Comparison of ENCODE assay signal across 13 mouse cellular contexts in genomic region chr8:45614610-45615009, GRCm38 (mm10).
A peak's percentile ranks its signal among the peaks of the same experiment; 100 is the strongest.
DNase-seq lines count a peak whose midpoint lies in the region; ATAC-seq and TF ChIP-seq lines count a peak whose summit lies in the region.
"Had no signal": no experiment of that assay in that cellular context is flagged by ENCODE, and none has a peak within 500 bp of the region (broad histone marks: within the 10 kb centered on the region; RNA-seq: fewer than 3 reads in every experiment).

No protein-coding gene starts in this region.

- H3K36me3 ChIP-seq in heart, postnatal 0 days (replicated peaks; ENCODE audit: control insufficient read depth, insufficient read depth, low read length), result no peaks in the 10 kb centered on the region
- no peaks in the 10 kb centered on the region for H3K36me3 ChIP-seq in intestine, embryonic 16.5 days (ENCODE audit: control insufficient read depth, insufficient read depth, low read length)
- no peaks in the 10 kb centered on the region for H3K36me3 ChIP-seq in kidney, embryonic 14.5 days (ENCODE audit: control insufficient read depth, insufficient read depth, low read length)
- H3K36me3 ChIP-seq: embryonic facial prominence, embryonic 15.5 days; hindbrain, embryonic 15.5 days; liver, embryonic 13.5 days had no signal

- peaks cover 31% of the 10 kb centered on the region for H3K4me1 ChIP-seq in heart, postnatal 0 days (ENCODE audit: control insufficient read depth, insufficient read depth)
- peaks cover 7% of the 10 kb centered on the region; the same call in 1 of the 2 replicates for H3K4me1 ChIP-seq in intestine, embryonic 16.5 days (ENCODE audit: control insufficient read depth, insufficient read depth, low read length)
- H3K4me1 ChIP-seq in kidney, embryonic 14.5 days (ENCODE audit: control insufficient read depth, insufficient read depth, low read length), result peaks cover 13% of the 10 kb centered on the region
- H3K4me1 ChIP-seq: embryonic facial prominence, embryonic 15.5 days; liver, embryonic 13.5 days had no signal

- TF ChIP-seq EP300 in heart, postnatal 0 days (IDR thresholded peaks at IDR 0.05; ENCODE audit: low read depth), result no peak

- H3K9ac ChIP-seq in heart, postnatal 0 days (replicated peaks; ENCODE audit: low read depth, low read length), result no peak overlapping the region
- no peak overlapping the region for H3K9ac ChIP-seq in intestine, embryonic 16.5 days (ENCODE audit: low read depth, low read length)
- no peak overlapping the region for H3K9ac ChIP-seq in kidney, embryonic 14.5 days (ENCODE audit: low read depth, low read length)
- H3K9ac ChIP-seq: embryonic facial prominence, embryonic 15.5 days; hindbrain, embryonic 15.5 days; liver, embryonic 13.5 days had no signal

- WGBS in heart, postnatal 0 days, result 58% methylated on average over 5 of the region's 5 CpGs
- WGBS in intestine, embryonic 16.5 days, result 34% methylated on average over 5 of the region's 5 CpGs
- 46% methylated on average over 5 of the region's 5 CpGs for WGBS in kidney, embryonic 14.5 days

- no peak for ATAC-seq in heart, postnatal 0 days (ENCODE audit: insufficient read depth, low read depth)
- peak; percentile 71 for ATAC-seq in intestine, embryonic 16.5 days
- ATAC-seq in kidney, embryonic 14.5 days (ENCODE audit: low FRiP score, low TSS enrichment), result 0 out of 2 replicates have a peak, but pooled peaks have one; percentile 56
- no peak for ATAC-seq in megakaryocyte, adult 5-6 weeks (ENCODE audit: poor library complexity, severe bottlenecking)

- no peak overlapping the region for H3K4me2 ChIP-seq in heart, postnatal 0 days (ENCODE audit: low read depth, low read length)
- peak overlapping the region; percentile 17; the same call in 1 of the 2 replicates for H3K4me2 ChIP-seq in intestine, embryonic 16.5 days (ENCODE audit: low read depth, low read length)
- H3K4me2 ChIP-seq in kidney, embryonic 14.5 days (replicated peaks; ENCODE audit: low read depth, low read length), result peak overlapping the region; percentile 24; the same call in 1 of the 2 replicates
- H3K4me2 ChIP-seq: embryonic facial prominence, embryonic 15.5 days; hindbrain, embryonic 15.5 days; liver, embryonic 13.5 days had no signal

- TF ChIP-seq CTCF in heart, postnatal 0 days (IDR thresholded peaks at IDR 0.05; ENCODE audit: low read depth), result no peak

- H3K27me3 ChIP-seq in heart, postnatal 0 days (ENCODE audit: control insufficient read depth, insufficient read depth, low read length), result no peaks in the 10 kb centered on the region
- no peaks in the 10 kb centered on the region for H3K27me3 ChIP-seq in intestine, embryonic 16.5 days (replicated peaks; ENCODE audit: control insufficient read depth, insufficient read depth, low read length)
- no peaks in the 10 kb centered on the region for H3K27me3 ChIP-seq in kidney, embryonic 14.5 days (ENCODE audit: control insufficient read depth, insufficient read depth, low read length)
- H3K27me3 ChIP-seq: embryonic facial prominence, embryonic 15.5 days; hindbrain, embryonic 15.5 days; liver, embryonic 13.5 days had no signal

- no peaks in the 10 kb centered on the region for H3K9me3 ChIP-seq in heart, postnatal 0 days (replicated peaks; ENCODE audit: control insufficient read depth, low read length)
- H3K9me3 ChIP-seq in intestine, embryonic 16.5 days (ENCODE audit: control insufficient read depth, low read length), result no peaks in the 10 kb centered on the region
- H3K9me3 ChIP-seq in kidney, embryonic 14.5 days (ENCODE audit: control insufficient read depth, low read length), result no peaks in the 10 kb centered on the region
- H3K9me3 ChIP-seq: embryonic facial prominence, embryonic 15.5 days; hindbrain, embryonic 15.5 days; liver, embryonic 13.5 days had no signal

- peak overlapping the region; percentile 55 for H3K27ac ChIP-seq in heart, postnatal 0 days (ENCODE audit: low read depth)
- no peak overlapping the region for H3K27ac ChIP-seq in intestine, embryonic 16.5 days (ENCODE audit: low read length)
- H3K27ac ChIP-seq in kidney, embryonic 14.5 days (ENCODE audit: low read depth, low read length), result no peak overlapping the region
- H3K27ac ChIP-seq: embryonic facial prominence, embryonic 15.5 days; hindbrain, embryonic 15.5 days; liver, embryonic 13.5 days had no signal

- no peak overlapping the region for H3K4me3 ChIP-seq in heart, postnatal 0 days (ENCODE audit: low read depth, low read length)
- no peak overlapping the region for H3K4me3 ChIP-seq in intestine, embryonic 16.5 days (ENCODE audit: low read length)
- no peak overlapping the region for H3K4me3 ChIP-seq in kidney, embryonic 14.5 days (ENCODE audit: low read length)
- H3K4me3 ChIP-seq: embryonic facial prominence, embryonic 15.5 days; hindbrain, embryonic 15.5 days; liver, embryonic 13.5 days had no signal

- no peak for DNase-seq in heart, postnatal 0 days (ENCODE audit: low spot score)
- DNase-seq in heart, adult 18-20 months, result no peak
- DNase-seq in lung, postnatal 14 days, result peak; percentile 46
- DNase-seq in frontal cortex, postnatal 14 days (ENCODE audit: low spot score in 2 of 2), result no peak
- DNase-seq: cerebellum, postnatal 14 days; layer of hippocampus, postnatal 36 days; liver, embryonic 13.5 days; right cerebral cortex, adult 18-20 months had no signal

Comparison
In these comparisons a context has a peak if more than half of its experiments do, and no peak if none do; other contexts are left out.
1. ATAC-seq: peak in intestine, embryonic 16.5 days (single experiment) and kidney, embryonic 14.5 days (single experiment); none in heart, postnatal 0 days (single experiment) and megakaryocyte, adult 5-6 weeks (single experiment).